Mouse (Mus musculus) neutrophil, adult 5-6 weeks (primary cell): ENCODE results near the gene Dok7. TPM values are rescaled to one million over a fixed set of nuclear protein-coding genes. Genes with fewer than 3 reads are reported as not detected.

Experiments
- ATAC-seq: fragments of 151-379, 151-347 bp; 2 replicates; pipeline ENCODE4 v1.8.0; 2017; ENCODE audit warnings: mild to moderate bottlenecking, moderate TSS enrichment; ENCODE audit not compliant: insufficient number of reproducible peaks, poor library complexity, low FRiP score, severe bottlenecking; ENCODE audit errors: extremely low read depth
- total RNA-seq: library from RNA; stranded (forward); fragments of 200-1000 nt; gene quantifications from 2 replicates; pipeline ENCODE4 v1.2.3, GENCODE M21; 2017

Gene Dok7
- total RNA-seq, 1 experiment from 2014 or later, result not detected

GRCm38 (mm10) chr5:35104183-35104959 lies 47.8 kb downstream of the Dok7 start:
- ATAC-seq, result no peak

GRCm38 (mm10) chr5:35104960-35105921 lies 48.7 kb downstream of the Dok7 start, which contains the start of gene Lrpap1:
TSS of gene Lrpap1 (minus strand) at chr5:35105766.
- peak; percentile 82 for ATAC-seq

GRCm38 (mm10) chr5:35105922-35106298 lies 49.3 kb downstream of the Dok7 start:
- ATAC-seq, result no peak

GRCm38 (mm10) chr5:35112444-35112843 lies 55.9 kb downstream of the Dok7 start:
- ATAC-seq, result no peak

- no peak for ATAC-seq
These were observed 59.4 kb downstream of the Dok7 start for GRCm38 (mm10) chr5:35116002-35116401.

GRCm38 (mm10) chr5:35117633-35118032 lies 61.1 kb downstream of the Dok7 start:
- no peak for ATAC-seq

- no peak for ATAC-seq
These were observed 61.9 kb downstream of the Dok7 start for GRCm38 (mm10) chr5:35118418-35118817.

- no peak for ATAC-seq
These were observed 63.5 kb downstream of the Dok7 start for GRCm38 (mm10) chr5:35120024-35120423.

- ATAC-seq, result no peak
These were observed 72.6 kb downstream of the Dok7 start for GRCm38 (mm10) chr5:35129208-35129607.

GRCm38 (mm10) chr5:35129767-35130191 lies 73.2 kb downstream of the Dok7 start:
- peak; percentile 5; the same call in 1 of the 2 replicates for ATAC-seq

GRCm38 (mm10) chr5:35131237-35131636 lies 74.7 kb downstream of the Dok7 start:
- ATAC-seq, result no peak

- ATAC-seq, result peak; percentile 11; the same call in 1 of the 2 replicates
These were observed 75.2 kb downstream of the Dok7 start for GRCm38 (mm10) chr5:35131773-35132172.

- ATAC-seq, result no peak
These were observed 75.9 kb downstream of the Dok7 start for GRCm38 (mm10) chr5:35132278-35132980.

- no peak for ATAC-seq
These were observed 76.9 kb downstream of the Dok7 start for GRCm38 (mm10) chr5:35133468-35133867.

GRCm38 (mm10) chr5:35134286-35134685 lies 77.7 kb downstream of the Dok7 start:
- ATAC-seq, result no peak

- ATAC-seq, result no peak
These were observed 79.3 kb downstream of the Dok7 start for GRCm38 (mm10) chr5:35135903-35136302.
